Mouse (Mus musculus) MEL (cell line): ENCODE data around the gene Erc2.

ENCODE experiments used
- CTCF ChIP-seq, 3 experiments: IDR thresholded peaks in 2 of 3; conservative IDR thresholded peaks in 1 of 3; 2 replicates each; pipeline ENCODE4 v1.5.1; 2011 to 2012; ENCODE audit warnings: low read length in 3 of 3, low read depth in 2 of 3, mild to moderate bottlenecking in 2 of 3, improper control_type of control experiment in 1 of 3, inconsistent platforms in 1 of 3, mixed read lengths in 1 of 3, moderate library complexity in 1 of 3; ENCODE audit not compliant: control insufficient read depth in 1 of 3, insufficient read depth in 1 of 3, poor library complexity in 1 of 3, severe bottlenecking in 1 of 3
- EP300 ChIP-seq, 2 experiments: IDR thresholded peaks; 2 replicates each; pipeline ENCODE4 v1.6.1; 2011; ENCODE audit warnings: improper control_type of control experiment in 2 of 2, low read length in 2 of 2, low read depth in 1 of 2, mild to moderate bottlenecking in 1 of 2
- ETS1 ChIP-seq: IDR thresholded peaks from 2 replicates; pipeline ENCODE4 v1.6.1; 2012; ENCODE audit warnings: low read depth, mild to moderate bottlenecking, inconsistent platforms, low read length, improper control_type of control experiment, moderate library complexity
- GATA1 ChIP-seq: IDR thresholded peaks from 2 replicates; pipeline ENCODE4 v1.6.1; 2011; ENCODE audit warnings: low read depth, low read length, improper control_type of control experiment
- POLR2A ChIP-seq, 2 experiments: IDR thresholded peaks; 2 replicates each; pipeline ENCODE4 v1.6.1; 2011 to 2012; ENCODE audit warnings: low read length in 2 of 2, mild to moderate bottlenecking in 2 of 2, control low read depth in 1 of 2, improper control_type of control experiment in 1 of 2, low read depth in 1 of 2, moderate library complexity in 1 of 2; ENCODE audit not compliant: control insufficient read depth in 1 of 2, insufficient read depth in 1 of 2, poor library complexity in 1 of 2
- POLR2AphosphoS5 ChIP-seq: IDR thresholded peaks from 2 replicates; pipeline ENCODE4 v1.6.1; 2012; ENCODE audit warnings: low read depth, borderline replicate concordance, mild to moderate bottlenecking, inconsistent platforms, low read length, moderate library complexity, mixed read lengths
- TCF12 ChIP-seq: IDR thresholded peaks from 2 replicates; pipeline ENCODE4 v1.6.1; 2014; ENCODE audit warnings: low read depth, mild to moderate bottlenecking, inconsistent platforms, low read length, improper control_type of control experiment, moderate library complexity
- USF1 ChIP-seq: IDR thresholded peaks from 2 replicates; pipeline ENCODE4 v1.6.1; 2014; ENCODE audit warnings: low read depth, mild to moderate bottlenecking, inconsistent platforms, low read length, improper control_type of control experiment, moderate library complexity

GRCm38 (mm10) chr14:27975661-27976060 is 353.4 kb downstream of the Erc2 start:
- TF ChIP-seq EP300 (IDR thresholded peaks at IDR 0.05; ENCODE audit: low read depth in 1 of 2, low read length in 2 of 2) (no peak), CTCF (IDR thresholded peaks at IDR 0.05 in 2 of 3, conservative IDR thresholded peaks at IDR 0.05 in 1 of 3; ENCODE audit: control insufficient read depth in 1 of 3, insufficient read depth in 1 of 3, low read depth in 2 of 3, low read length in 3 of 3, poor library complexity in 1 of 3, severe bottlenecking in 1 of 3) (no peak), TCF12 (no peak), POLR2AphosphoS5 (no peak), POLR2A (IDR thresholded peaks at IDR 0.05; ENCODE audit: control insufficient read depth in 1 of 2, insufficient read depth in 1 of 2, low read depth in 1 of 2, low read length in 2 of 2, poor library complexity in 1 of 2) (no peak), USF1 (no peak), ETS1 (no peak), GATA1 (no peak)
